Mouse (Mus musculus): Measurements from ENCODE around the gene Map6.

The Map6 gene

DNA sequence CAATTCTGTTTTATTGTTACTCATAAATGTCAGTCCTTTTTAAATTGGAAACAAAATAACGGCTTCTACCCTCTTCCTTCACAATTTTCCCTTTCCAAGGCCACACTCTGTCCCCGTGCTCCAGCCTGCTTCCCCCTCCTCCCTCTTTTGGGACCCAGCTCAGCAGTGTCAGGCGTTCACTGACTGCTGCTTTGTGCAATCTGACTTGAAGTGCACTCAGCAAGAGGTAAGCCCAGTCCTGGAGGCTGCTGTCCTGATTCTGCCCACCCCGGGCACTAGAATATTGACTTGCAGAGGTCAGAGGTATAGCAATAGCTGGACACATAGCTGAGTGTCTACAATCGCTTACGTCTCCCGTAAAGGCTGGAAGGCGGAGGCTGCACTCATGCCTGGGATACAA, 46.0 kb downstream of the Map6 start:
- DNase-seq (ENCODE audit: low read depth, low spot score) = no peak

DNA sequence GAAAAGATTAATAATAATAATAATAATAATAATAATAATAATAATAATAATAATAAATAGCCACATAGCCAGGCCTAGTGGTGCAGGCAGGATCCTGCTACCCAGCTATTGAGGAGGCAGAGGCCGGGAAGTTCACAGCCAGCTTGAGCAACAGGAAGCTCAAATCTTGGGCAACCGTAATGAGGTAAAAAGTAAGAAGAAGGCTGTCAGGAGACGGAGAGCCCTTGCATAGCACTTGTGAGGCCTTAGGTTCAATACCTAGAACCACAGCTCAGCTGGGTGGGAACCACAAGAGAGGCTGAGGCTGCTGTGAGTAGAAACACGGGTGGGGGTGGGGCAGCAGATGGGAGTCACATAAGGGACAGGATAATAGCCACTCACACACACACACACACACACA, 47.3 kb downstream of the Map6 start:
- no peak for DNase-seq (ENCODE audit: low read depth, low spot score)

DNA sequence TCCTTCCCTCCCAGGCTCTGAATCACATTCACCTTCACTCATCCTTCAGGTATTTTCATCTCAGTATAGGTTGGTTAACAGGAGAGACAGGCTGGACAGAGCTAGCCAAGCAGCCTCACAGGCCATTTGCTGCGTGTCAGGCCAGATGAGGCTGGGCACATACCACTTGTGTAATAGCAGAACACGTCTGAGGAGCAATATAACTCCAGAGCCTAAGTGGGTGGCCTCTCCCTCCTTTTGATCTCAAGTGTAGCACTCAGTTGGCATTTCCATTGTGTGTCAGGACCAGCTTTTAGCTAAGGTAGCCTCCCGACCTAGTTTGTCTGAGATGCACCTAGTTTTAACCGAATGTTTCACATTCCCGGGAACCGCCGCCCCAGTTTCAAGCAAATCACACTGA, 49.0 kb downstream of the Map6 start:
- no peak for DNase-seq (ENCODE audit: low read depth, low spot score)

DNA sequence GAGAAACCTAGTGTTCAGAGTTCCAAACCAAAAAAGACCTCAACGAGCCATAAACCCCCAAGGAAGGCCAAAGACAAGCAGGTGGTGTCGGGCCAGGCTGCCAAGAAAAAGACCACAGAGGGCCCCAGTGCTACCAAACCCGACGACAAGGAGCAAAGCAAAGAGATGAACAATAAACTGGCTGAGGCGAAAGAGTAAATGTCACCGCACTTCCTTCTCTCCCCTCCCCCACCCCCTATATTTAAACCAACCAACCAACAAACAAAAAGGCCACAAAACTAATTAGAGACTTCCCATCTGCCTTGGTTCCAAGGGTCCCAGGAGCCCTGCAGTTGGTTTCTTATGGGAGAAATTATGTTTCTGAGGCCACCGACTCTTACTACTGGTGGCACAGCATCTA, 50.2 kb downstream of the Map6 start:
- no peak for DNase-seq (ENCODE audit: low read depth, low spot score)

DNA sequence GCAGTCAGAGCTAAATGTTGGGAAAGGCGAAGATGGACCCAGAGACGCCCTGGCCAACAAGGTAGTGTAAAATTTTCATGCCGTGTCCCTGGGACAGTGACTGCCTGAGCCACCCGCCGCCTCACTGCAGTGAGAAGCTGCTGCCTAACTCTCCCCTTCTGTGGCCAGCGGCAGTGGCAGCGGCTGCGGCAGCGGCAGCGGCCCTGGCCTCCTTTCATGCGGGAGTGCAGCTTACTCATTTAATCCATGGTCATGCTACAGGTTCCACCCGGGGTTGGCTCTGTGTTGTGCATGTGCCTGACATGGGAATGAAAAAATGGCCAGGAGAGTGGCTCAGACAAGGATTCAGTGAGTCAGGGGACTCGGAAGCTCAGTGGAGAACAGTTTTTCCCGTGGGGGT, 53.3 kb downstream of the Map6 start:
- DNase-seq (ENCODE audit: low read depth, low spot score) = no peak

DNA sequence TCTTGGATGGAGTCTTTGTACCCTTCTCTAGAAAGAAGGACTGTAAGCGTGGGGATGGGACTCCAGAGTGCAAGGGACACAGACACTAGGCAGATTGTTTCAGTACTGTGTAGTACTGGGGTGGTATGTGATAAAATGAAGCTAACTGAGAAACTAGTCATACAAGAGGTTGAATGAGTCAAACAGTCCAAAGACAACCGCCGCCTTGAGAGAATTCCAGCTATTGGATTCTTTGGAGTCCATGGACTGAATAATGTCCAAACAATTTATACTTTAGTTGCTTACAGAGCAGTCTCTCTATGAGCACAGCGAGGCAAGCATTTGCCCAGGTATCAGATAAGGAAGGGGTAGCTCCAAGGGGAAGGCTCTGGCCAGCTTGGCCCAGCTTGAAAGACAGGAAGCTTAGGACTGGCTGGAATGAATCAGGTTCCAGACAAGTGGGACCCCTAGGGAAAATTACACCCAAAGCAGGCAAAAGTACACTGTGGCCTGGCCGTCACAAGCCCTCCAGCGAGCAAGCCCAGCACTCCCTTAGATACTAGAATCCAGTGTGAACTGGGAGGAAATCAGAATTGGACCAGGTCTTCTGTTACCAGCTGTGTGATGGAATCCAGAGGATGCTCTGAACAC, 55.6 kb downstream of the Map6 start:
- DNase-seq (ENCODE audit: low read depth, low spot score) = no peak

DNA sequence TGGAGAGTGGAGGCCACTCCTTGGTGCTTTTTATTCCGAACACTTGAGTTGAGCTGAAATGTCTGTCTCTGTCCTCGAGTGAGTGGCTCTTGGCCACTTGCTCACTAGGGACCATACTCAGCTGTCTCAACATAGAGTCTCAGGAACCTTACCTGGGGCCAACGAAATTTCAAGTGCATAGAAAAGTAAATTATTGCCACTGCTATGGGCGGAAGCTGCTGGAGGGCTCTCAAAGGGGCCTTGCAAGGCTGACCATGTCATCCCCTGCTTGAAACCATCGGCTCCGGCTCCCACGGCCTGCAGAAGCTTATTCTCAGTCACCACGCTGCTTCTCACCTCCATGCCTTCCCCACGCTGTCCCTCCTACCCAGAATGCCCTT, 56.1 kb downstream of the Map6 start:
- DNase-seq (ENCODE audit: low read depth, low spot score) = no peak

DNA sequence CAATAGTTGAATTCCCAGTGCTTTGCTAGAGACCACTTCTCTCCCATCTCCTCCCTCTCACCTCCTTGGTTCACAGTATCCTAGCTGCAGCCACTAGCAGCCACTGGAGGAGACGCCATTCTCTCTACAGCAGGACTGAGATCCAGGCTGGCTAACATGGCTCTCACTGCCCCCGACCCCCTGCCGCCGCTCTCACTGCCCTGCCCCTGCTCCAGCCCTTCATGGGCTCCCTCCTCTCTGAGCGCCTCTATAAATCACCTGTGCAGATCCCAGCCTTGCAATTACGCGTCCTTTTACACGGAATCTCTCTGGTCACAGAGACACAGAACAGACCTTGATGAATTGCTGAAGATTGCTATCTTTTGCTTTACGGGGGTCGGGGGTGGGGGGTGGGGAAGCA, 57.6 kb downstream of the Map6 start:
- no peak for DNase-seq (ENCODE audit: low read depth, low spot score)

DNA sequence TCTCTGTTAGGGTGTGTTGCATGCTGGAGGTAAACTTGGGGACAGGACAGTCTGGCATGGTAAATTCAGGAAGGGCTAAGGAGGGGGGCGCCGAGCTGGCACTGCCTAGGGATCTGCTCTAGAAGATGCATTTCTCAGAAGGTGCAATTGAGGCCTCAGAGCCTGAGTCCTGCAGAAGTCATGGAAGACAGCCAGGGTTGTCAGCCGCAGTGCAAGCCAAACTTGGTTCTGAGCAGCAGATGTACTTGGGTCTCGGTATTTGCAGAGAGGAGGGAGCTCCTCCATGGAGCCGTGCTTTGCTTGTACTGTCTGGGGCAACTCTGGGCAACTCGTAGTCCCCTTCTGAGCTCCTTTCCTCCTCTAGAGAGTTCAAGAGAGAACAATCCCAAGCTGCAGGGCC, 58.9 kb downstream of the Map6 start:
- DNase-seq (ENCODE audit: low read depth, low spot score) = no peak

DNA sequence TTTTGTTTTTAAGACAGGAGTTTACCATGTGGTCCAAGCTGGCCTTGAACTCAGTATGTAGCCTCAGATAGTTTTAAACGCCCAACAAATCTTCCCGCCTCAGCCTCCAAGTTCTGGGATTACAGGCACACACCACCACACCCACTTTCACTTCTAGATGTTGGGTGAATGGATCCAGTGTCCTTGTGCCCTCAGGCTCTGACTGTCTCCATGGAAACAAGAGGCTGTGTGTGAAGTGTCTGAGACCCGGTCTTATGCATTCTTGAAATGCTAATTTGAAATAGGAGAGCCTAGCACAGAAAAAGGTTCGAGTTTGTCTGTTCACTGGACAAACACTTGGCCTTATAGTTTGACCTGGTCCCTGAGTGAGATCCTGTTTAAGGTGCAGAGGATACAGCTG, 61.6 kb downstream of the Map6 start:
- no peak for DNase-seq (ENCODE audit: low read depth, low spot score)

DNA sequence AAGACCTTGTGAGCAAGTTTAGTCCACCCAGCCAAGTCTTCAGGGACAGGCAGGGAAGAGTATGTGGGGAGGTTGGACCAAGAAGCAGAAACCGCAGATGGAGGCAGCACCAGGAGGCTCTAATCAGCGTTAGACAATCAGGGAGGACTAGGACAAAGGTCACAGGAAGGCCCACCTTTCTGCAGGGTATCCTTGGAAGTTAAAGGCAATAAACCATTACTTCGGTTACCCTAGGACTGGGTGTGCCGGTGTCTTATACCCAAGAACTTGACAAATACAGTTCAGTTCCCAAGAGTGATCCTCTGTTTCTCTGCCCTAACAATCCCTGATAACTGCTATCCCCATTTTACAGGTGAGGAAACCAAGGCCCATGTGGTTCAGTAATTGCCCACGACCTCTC, 62.8 kb downstream of the Map6 start:
- DNase-seq (ENCODE audit: low read depth, low spot score) = no peak

DNA sequence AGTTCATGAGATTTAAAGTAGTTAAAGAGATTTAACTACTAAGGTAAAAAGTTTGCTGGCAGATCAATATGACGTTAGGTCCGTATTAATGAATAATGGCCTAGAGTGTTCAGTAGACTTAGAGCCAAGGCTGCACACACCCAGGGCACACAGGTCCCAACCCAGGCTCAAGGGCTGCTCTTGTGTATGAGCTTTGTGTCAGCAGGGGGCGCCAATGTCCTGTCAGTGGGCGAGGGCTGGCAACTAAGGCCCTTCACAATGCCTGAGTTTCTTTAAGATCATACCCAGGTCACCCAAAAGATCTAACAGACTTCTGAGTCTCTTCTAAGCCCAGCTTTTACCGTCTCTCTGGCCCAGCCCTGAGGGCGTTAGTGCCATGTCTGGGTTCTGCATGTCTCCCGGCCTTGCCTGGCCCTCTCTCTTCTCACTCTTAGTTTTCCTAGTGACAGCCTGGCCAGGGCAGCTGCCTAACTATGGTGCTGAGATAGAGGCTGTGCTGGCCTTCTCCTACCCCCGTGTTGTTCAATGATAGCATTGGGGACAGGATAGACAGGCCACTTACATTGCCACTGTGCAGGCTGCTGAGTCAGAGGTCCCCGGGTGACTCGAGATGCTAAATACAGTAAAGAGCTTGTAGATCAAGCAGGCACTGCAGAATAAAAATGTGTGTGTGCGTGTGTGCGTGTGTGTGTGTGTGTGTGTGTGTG, 65.7 kb downstream of the Map6 start:
- no peak for DNase-seq (ENCODE audit: low read depth, low spot score)

DNA sequence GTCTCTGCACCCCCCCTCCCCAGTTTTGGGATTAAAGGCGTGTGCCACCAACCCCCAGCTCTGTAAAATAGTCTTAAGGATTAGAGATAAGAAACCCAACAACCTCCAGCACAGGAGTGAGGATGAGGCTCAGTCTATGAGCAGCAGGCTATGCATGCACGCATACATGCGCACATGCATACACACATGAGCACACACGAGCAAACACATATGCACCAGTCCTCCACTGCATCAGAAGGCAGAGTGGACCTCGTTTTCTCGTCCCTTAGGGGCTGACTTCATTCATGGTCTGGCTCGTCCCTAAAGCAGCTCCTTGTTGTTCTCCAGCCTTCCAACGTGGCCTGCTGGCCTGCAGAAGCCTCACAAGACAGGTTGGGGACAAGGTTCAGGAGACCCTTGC, 73.5 kb downstream of the Map6 start:
- no peak for DNase-seq (ENCODE audit: low read depth, low spot score)

DNA sequence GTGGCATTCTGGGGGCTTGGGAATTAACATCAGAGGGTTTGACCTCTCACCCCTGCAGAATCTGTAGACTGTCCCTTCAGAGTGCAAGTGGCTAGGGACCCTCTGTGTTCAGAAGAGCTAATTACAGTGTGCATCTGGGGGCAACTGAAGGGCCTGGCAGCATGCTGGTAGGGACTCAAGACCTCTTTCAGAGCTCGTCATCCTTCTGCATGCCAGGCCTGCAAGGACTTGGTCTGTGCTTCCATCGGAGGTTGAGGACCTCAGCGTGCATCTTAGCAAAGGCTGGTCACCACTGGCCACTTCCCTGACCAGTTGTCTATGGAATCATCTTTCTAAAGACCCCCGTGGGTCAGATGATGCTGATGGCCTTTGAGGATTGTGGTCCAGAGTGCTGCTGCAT, 76.3 kb downstream of the Map6 start:
- DNase-seq (ENCODE audit: low read depth, low spot score) = no peak

DNA sequence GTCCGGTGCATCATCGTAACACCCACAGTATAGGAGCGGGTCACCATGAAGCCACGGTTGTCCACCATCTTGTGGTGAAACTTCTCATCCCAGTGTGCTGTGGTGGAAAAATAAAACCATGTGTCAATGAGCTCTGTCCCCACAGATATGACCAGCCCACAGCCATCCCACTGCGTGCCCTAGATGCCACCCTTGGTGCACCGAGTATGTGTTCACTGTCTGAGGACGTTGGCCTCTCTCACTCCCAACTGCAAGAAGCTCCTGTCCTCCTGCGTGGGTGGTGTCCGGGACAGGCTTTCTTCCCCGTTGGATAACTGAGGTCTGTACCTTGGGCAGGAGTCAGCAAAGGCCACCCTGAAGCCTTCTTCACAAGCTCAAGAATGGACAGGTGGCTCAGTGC, 80.0 kb downstream of the Map6 start:
- no peak for DNase-seq (ENCODE audit: low read depth, low spot score)

DNA sequence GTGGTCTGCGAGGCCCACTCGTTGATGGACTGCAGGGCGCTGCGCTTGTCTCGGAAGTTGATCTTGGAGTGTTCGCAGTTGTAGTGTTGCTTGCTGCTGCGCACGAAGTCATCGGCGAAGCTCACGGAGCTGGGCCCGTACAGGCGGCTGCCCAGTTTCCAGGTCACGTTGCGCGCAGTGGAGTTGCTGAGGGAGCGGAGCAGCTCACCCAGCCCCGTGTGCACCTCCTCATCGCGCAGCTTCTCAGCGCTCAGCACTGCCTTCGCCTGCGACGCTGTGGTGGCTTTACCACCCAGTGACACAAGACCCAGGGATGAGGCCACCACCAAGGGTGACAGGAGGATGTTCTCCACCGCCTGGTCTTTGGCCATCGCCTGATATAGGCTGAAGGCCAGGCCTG, 81.6 kb downstream of the Map6 start:
- DNase-seq (ENCODE audit: low read depth, low spot score) = no peak

DNA sequence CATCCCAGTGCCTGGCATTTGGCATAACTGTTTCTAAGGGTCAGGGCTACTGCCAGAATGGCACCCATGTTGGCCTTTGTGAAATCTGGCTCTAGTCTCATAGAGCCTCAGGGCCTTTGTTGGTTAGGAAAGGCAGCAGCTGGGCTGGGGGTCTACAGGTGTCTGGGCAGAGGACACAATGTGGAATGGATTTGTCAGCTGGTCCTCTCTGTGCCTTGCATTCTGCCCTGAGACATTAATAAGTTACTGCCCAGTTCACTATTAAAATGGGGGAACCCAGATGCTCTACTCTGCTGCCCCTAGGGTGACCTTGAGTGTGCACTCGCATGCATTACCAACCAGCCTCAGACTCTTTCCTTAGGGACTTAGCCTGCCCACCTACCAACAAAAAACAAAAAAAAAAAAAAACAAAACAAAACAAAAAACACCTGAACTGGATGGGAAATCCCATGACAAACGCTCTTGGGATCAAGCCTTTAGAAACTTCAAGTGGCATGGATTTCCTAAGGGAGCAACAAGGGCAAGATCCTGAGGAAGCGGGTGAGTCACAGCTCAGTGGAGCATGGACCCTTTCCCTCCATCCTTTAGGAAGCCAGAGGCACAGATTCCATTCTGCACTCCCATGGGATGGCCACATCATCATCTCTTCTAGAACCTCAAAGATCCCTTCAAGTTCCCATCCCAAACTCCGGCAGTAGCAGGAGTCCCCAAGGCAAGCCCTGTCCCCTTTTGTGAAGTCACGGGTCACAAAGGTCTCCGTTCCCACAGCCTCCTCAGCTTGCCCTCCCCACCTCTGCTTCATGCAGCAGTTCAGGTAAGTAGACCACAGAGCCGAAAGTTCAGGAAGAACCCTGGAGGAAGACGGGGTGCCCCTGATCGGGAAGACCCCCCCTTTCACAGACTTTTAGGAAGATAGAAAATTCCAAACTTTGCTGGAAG, 82.8 kb downstream of the Map6 start:
- no peak for DNase-seq (ENCODE audit: low read depth, low spot score)

DNA sequence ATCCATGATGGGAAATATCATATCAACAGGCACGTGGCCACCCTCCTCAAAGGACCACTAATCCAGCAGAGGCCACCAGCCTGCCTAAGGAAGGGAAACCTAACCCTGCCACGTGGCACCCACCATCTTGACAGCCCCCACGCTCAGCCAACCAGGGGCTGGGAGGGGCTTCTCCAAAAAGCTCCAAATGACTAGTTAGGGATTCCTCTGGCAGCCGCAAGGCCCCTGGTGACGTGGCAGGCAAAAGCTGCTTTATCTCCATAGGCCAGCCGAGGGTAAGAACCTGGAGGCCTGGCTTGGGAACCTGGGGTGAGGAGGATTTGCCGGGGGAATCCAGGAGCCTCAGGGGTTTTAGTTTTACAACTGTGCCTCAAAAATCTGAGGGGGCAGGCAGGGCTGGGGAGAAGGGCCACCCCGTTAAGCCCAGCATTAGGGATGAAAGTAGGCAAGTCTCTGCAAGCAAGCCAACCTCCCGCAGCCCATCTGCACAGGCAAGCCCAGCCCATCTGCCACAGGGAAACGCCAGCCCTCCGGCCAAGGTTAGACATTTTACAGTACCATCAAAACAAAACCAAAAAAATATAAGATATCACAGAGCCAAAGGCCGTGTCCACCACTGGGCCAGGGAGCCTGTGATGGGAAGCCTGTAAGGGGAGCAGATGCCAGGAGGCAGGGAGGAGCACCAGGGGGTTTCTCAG, 84.0 kb downstream of the Map6 start:
- no peak for DNase-seq (ENCODE audit: low read depth, low spot score)

DNA sequence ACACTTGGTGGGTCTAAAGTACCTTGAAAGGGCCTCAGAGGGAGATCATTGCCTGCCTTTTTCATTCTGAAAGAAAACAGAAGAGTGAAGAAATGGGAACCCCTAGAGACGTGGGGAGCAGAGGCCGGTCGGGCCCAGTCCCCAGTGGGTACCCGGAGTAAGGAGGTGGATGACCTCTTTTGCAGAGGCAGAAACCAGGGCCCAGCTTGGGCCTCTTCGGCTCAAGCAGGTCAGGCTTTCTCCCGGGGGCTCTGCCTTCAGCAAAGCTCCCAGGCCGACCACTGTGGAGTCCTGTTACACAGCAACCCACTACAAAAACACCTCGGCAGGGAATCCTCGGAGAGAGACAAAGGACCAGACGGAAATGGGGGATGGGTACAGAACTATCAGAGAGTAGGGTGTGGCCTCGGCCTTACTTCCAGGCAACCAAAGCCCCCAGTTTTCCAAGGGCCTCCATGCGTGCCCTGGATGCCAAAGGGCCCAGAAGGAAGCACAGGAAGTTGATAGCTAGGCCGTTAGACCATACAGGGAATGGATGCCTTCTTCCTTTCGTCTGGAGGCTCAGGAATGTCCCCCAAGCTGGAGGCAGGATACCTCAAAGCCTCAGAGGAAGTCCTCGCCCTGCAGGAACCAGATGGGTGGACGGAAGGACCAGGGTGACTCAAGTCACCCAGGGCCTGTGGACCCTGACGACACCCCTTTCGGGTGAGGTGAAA, 84.7 kb downstream of the Map6 start:
- no peak for DNase-seq (ENCODE audit: low read depth, low spot score)

DNA sequence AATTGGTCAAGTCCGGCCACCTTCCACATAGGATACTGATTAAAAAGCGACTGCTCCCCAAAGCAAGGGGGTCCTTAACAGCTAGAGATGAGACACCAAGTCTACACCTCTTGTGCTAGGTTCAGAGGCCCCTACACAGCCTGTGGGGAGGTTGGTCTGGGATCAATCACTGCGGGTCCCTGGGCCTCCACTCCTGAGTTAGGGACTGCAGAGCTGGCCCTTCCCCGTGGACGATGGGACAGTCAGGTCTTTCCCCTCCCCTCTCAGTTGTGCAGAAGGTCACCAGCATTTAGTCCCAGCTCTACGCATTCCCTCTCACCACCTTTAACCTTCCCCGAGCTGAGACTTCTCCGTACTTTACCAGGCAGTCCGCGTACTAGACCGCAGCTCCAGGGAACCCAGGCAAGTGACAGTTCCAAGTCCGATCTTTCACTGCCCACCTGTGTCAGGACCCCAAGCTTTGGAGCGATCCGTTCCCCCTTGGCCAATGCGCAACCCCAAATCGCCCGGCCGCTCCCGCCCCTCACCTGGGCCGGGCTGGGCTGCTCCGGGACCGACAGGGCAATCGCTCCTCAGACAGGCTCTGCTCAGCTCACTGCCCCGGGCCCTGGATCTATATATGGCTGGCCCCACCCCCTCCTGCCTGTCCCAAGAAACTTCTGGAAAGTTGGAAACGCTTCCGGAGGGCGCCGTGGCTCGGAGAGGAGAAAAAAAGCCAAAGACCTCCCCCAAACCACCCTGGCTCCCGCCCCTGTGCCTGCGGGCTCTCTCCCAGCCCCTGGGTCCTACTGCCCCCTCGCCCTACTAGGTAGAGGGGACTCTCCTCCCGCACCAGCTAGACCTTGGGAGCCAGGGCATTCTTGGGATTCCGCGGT, 85.5 kb downstream of the Map6 start, which contains the start of gene Serpinh1:
TSS of gene Serpinh1 (minus strand) at position 714 of the 875 bp plus-strand sequence.
- DNase-seq (ENCODE audit: low read depth, low spot score) = no peak

All from c-Kit-negative CD71-positive TER-119-positive erythroid progenitor cells, embryonic 14.5 days (primary cell).